ENCODE assay signal across 17 mouse cellular contexts in genomic region chr15:61450217-61450616, GRCm38 (mm10).
DNase-seq lines count a peak whose midpoint lies in the region; ATAC-seq and TF ChIP-seq lines count a peak whose summit lies in the region.
"Had no signal": no experiment of that assay in that cellular context is flagged by ENCODE, and none has a peak within 500 bp of the region (broad histone marks: within the 10 kb centered on the region; RNA-seq: fewer than 3 reads in every experiment).

No protein-coding gene starts in this region.

- no peak overlapping the region for H3K9ac ChIP-seq in stomach, embryonic 16.5 days (ENCODE audit: low read length)
- H3K9ac ChIP-seq: embryonic facial prominence, embryonic 13.5 days; limb, embryonic 15.5 days; lung, embryonic 14.5 days; midbrain, embryonic 12.5 days had no signal

- no peak overlapping the region for H3K4me3 ChIP-seq in stomach, embryonic 16.5 days (replicated peaks; ENCODE audit: low read length)
- H3K4me3 ChIP-seq: embryonic facial prominence, embryonic 13.5 days; limb, embryonic 15.5 days; midbrain, embryonic 12.5 days had no signal

- no peaks in the 10 kb centered on the region for H3K9me3 ChIP-seq in stomach, embryonic 16.5 days (replicated peaks; ENCODE audit: control insufficient read depth, low read length)
- H3K9me3 ChIP-seq: embryonic facial prominence, embryonic 13.5 days; limb, embryonic 15.5 days; midbrain, embryonic 12.5 days had no signal

- H3K4me2 ChIP-seq in stomach, embryonic 16.5 days (ENCODE audit: low read depth, low read length) = no peak overlapping the region
- H3K4me2 ChIP-seq: embryonic facial prominence, embryonic 13.5 days; limb, embryonic 15.5 days; lung, embryonic 14.5 days; midbrain, embryonic 12.5 days had no signal

- no peaks in the 10 kb centered on the region for H3K27me3 ChIP-seq in stomach, embryonic 16.5 days (ENCODE audit: control insufficient read depth, insufficient read depth, low read length)
- H3K27me3 ChIP-seq: embryonic facial prominence, embryonic 13.5 days; limb, embryonic 15.5 days; midbrain, embryonic 12.5 days had no signal

- peak; percentile 64; the same call in 1 of the 2 replicates for ATAC-seq in stomach, embryonic 16.5 days (ENCODE audit: insufficient read depth, low FRiP score)

- no peaks in the 10 kb centered on the region for H3K36me3 ChIP-seq in stomach, embryonic 16.5 days (ENCODE audit: control insufficient read depth, insufficient read depth, low read length)
- H3K36me3 ChIP-seq: embryonic facial prominence, embryonic 13.5 days; limb, embryonic 15.5 days; midbrain, embryonic 12.5 days had no signal

- no peak overlapping the region for H3K27ac ChIP-seq in stomach, embryonic 16.5 days (ENCODE audit: low read length)
- H3K27ac ChIP-seq: embryonic facial prominence, embryonic 13.5 days; limb, embryonic 15.5 days; midbrain, embryonic 12.5 days had no signal

- peak; percentile 6 for DNase-seq in kidney, adult 18-20 months
- DNase-seq in kidney, postnatal 4 days = no peak
- DNase-seq in brain, embryonic 14.5 days (ENCODE audit: low read depth) = peak; percentile 12
- peak; percentile 56 for DNase-seq in kidney, adult 9 months
- DNase-seq in left cerebral cortex, adult 9 months (ENCODE audit: low spot score in 2 of 2) = no peak
- no peak for DNase-seq in ovary, postnatal 36 days (ENCODE audit: low spot score)
- DNase-seq in urinary bladder, postnatal 36 days (ENCODE audit: low spot score in 2 of 2) = no peak
- DNase-seq: adrenal gland, postnatal 36 days; cerebellum, postnatal 10 days; gastrocnemius, postnatal 25 days; lung, embryonic 14.5 days; right cerebral cortex, postnatal 4 days; thymus, postnatal 4 days had no signal

- peaks cover 6% of the 10 kb centered on the region; the same call in 1 of the 2 replicates for H3K4me1 ChIP-seq in stomach, embryonic 16.5 days (ENCODE audit: control insufficient read depth, insufficient read depth, low read length)
- H3K4me1 ChIP-seq: embryonic facial prominence, embryonic 13.5 days; midbrain, embryonic 12.5 days had no signal

- TF ChIP-seq POLR2A in brain, embryonic 14.5 days (IDR thresholded peaks at IDR 0.05; ENCODE audit: borderline replicate concordance, extremely low read depth, insufficient read depth, insufficient read length, poor library complexity, severe bottlenecking) = no peak

- WGBS in stomach, embryonic 16.5 days = 25% methylated on average over 3 of the region's 3 CpGs

- no peak for TF ChIP-seq CTCF in brain, embryonic 14.5 days (IDR thresholded peaks at IDR 0.05; ENCODE audit: borderline replicate concordance, extremely low read depth, insufficient read depth, insufficient read length)

Comparison
In these comparisons a context has a peak if more than half of its experiments do, and no peak if none do; other contexts are left out.
1. DNase-seq: peak in kidney, adult 18-20 months (single experiment), brain, embryonic 14.5 days (single experiment) and kidney, adult 9 months (single experiment); none in kidney, postnatal 4 days (0 of 2), left cerebral cortex, adult 9 months (0 of 2), ovary, postnatal 36 days (single experiment) and urinary bladder, postnatal 36 days (0 of 2).